Mouse (Mus musculus) neutrophil, adult 59 days (primary cell): ENCODE data around the gene Ankrd34b. TPM values are rescaled to one million over a fixed set of nuclear protein-coding genes. Genes with fewer than 3 reads are reported as not detected.

ENCODE experiments used
- total RNA-seq, 2 experiments: library from RNA; stranded (reverse); gene quantifications; 1 replicate in 1 of 2; 2 replicates in 1 of 2; pipeline ENCODE4 v1.2.4; 2023

Gene Ankrd34b
- not detected for total RNA-seq

GRCm38 (mm10) chr13:92425758-92426264 is at the start of gene Ankrd34b:
TSS of gene Ankrd34b (plus strand) at chr13:92425896.

GRCm38 (mm10) chr13:92483852-92484463 is 58.3 kb downstream of the Ankrd34b start, which contains the start of gene Fam151b:
TSS of gene Fam151b (minus strand) at chr13:92484015.

Other genes starting within 250 kb of the Ankrd34b start
- not detected for gene Gm20379, start 119.9 kb upstream of the Ankrd34b start, total RNA-seq
- gene Dhfr, start 71.2 kb upstream of the Ankrd34b start, total RNA-seq: 1 to 10 TPM; 4.1 to 4.4 TPM
- gene Msh3, start 70.9 kb upstream of the Ankrd34b start, total RNA-seq: 10 to 100 TPM; 15.5 to 20.6 TPM
- 1 to 10 TPM; 4.5 to 5.1 TPM for gene Fam151b, start 58.1 kb downstream of the Ankrd34b start, total RNA-seq
- gene Zfyve16, start 105.0 kb downstream of the Ankrd34b start, total RNA-seq: 10 to 100 TPM; 12.4 to 14.2 TPM
- gene Spz1, start 150.3 kb downstream of the Ankrd34b start, total RNA-seq: not detected
- gene Serinc5, start 185.2 kb downstream of the Ankrd34b start, total RNA-seq: 10 to 100 TPM; 24.4 to 28.3 TPM